Mouse (Mus musculus) midbrain, embryonic 10.5 days (tissue): ENCODE results near the gene Iqch. TPM values are rescaled to one million over a fixed set of nuclear protein-coding genes. Genes with fewer than 3 reads are reported as not detected.
A peak's percentile ranks its signal among the peaks of the same experiment; 100 is the strongest.

Source experiments
- DNase-seq: peaks from one replicate; pipeline ENCODE4 v3.0.0-alpha.2; 2017; ENCODE audit warnings: low spot score
- H3K27ac ChIP-seq: fragments of 300-500 bp; sonication (generic); replicated peaks from 2 replicates; pipeline ENCODE4 v1.5.1; 2016; ENCODE audit warnings: mild to moderate bottlenecking
- H3K27me3 ChIP-seq: fragments of 300-500 bp; sonication (generic); 2 replicates; pipeline ENCODE4 v1.6.1; 2016; ENCODE audit warnings: low read depth, mild to moderate bottlenecking; ENCODE audit not compliant: poor library complexity, severe bottlenecking
- H3K36me3 ChIP-seq: fragments of 300-500 bp; sonication (generic); 2 replicates; pipeline ENCODE4 v1.6.1; 2016; ENCODE audit warnings: mild to moderate bottlenecking, moderate library complexity
- H3K4me1 ChIP-seq: fragments of 300-500 bp; sonication (generic); 2 replicates; pipeline ENCODE4 v1.6.1; 2016
- H3K4me3 ChIP-seq: fragments of 300-500 bp; sonication (generic); 2 replicates; pipeline ENCODE4 v1.5.1; 2016; ENCODE audit warnings: mild to moderate bottlenecking, moderate library complexity
- H3K9me3 ChIP-seq: fragments of 300-500 bp; sonication (generic); replicated peaks from 2 replicates; pipeline ENCODE4 v1.6.1; 2016; ENCODE audit warnings: mild to moderate bottlenecking
- WGBS: fragments of 180-500 bp; shearing (Covaris S2); methylation state at CpG from one replicate; pipeline ENCODE4 v1.1.7; 2016; 5-methylcytosine and 5-hydroxymethylcytosine counted together
- polyA plus RNA-seq: library from polyadenylated mRNA; unstranded; fragments of >200 nt; fragmentation: Nextera tagmentation; extraction: Ambion mirVana; gene quantifications from 2 replicates; pipeline ENCODE4 v1.2.1, GENCODE M21; 2016

Gene Iqch
- polyA plus RNA-seq, 1 experiment from 2014 or later: 0.10 TPM

DNA sequence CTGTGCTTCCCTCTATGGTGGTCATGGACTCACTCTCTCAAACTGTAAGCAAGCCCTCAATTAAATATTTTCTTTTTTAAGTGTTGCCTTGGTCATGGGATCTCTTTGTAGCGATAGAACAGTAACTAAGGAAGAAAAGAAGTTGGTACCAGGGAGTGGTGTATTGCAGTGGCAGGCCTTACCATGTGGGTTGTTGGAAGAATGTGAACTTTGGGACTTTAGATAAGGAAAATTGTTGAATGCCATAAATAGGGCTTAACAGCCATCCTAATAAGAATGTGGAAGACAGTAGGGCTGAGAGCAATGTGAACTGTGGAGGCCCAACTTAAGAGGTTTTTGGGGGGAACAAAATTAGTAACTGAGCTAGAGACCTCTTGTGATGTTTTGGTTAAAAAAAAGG is 171.6 kb downstream of the Iqch start:
- no peak overlapping the region for H3K27ac ChIP-seq
- H3K4me3 ChIP-seq: no peak overlapping the region
- no peaks in the 10 kb centered on the region for H3K27me3 ChIP-seq
- 80% methylated on average over 1 of the region's 1 CpGs for WGBS
- DNase-seq: no peak
- H3K9me3 ChIP-seq: no peaks in the 10 kb centered on the region
- H3K36me3 ChIP-seq: no peaks in the 10 kb centered on the region
- no peaks in the 10 kb centered on the region for H3K4me1 ChIP-seq

DNA sequence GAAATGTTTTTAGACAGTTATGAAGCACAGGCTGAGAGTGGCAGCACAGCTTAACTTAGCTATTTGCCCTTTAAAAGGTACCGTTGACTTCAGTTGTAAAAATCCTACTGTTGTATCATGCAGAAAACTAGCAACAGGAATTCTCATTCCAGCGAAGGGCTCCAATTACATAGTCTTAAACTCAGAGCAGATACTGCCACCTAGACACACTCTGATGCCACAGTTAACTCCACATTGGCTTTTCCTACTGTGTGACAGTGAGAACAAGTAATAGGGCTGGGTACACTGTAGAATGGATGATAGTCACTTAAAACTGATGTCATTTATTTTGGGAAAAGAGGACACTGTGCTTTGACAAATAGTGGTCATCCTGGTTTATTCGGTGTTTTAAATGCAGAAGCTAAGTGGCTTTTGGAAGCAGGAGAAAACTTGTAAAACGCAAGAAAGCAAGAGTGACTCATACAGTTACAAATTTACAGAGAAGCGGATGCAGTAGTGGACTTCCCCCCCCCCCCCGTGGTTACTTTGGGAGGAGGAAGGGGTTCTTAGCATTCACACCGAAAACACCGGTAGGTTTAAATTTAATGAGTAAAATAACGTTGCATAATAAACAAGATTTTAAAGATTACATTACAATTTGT is 181.1 kb downstream of the Iqch start:
- no peaks in the 10 kb centered on the region for H3K9me3 ChIP-seq
- peaks cover 12% of the 10 kb centered on the region for H3K4me1 ChIP-seq
- H3K36me3 ChIP-seq: no peaks in the 10 kb centered on the region
- DNase-seq: no peak
- H3K4me3 ChIP-seq: no peak overlapping the region
- 72% methylated on average over 9 of the region's 9 CpGs for WGBS
- no peak overlapping the region for H3K27ac ChIP-seq
- H3K27me3 ChIP-seq: no peaks in the 10 kb centered on the region

DNA sequence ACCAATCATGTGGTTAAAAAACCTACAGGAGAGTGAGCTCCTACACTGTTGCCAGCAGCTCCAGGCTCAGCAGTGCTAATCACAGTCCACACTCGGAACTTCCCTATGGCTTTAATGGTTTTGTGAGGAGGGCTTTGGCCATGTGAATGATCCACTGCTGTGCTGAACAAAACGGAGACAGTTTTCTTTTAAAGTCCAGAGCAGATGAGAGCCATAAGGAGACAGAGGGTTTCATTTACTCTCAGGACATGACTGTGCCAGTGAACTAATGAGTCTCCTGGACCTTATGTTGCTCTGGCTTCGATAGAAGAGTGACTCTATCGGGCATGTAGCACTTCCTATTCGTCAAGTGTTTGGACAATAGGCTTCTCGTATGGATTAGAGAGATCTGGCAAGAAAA is 181.9 kb downstream of the Iqch start:
- Histone ChIP-seq H3K4me3 (no peak overlapping the region), H3K4me1 (peaks cover 12% of the 10 kb centered on the region), H3K27ac (no peak overlapping the region), H3K27me3 (no peaks in the 10 kb centered on the region), H3K9me3 (no peaks in the 10 kb centered on the region), H3K36me3 (no peaks in the 10 kb centered on the region)
- WGBS: 25% methylated on average over 6 of the region's 6 CpGs
- no peak for DNase-seq

DNA sequence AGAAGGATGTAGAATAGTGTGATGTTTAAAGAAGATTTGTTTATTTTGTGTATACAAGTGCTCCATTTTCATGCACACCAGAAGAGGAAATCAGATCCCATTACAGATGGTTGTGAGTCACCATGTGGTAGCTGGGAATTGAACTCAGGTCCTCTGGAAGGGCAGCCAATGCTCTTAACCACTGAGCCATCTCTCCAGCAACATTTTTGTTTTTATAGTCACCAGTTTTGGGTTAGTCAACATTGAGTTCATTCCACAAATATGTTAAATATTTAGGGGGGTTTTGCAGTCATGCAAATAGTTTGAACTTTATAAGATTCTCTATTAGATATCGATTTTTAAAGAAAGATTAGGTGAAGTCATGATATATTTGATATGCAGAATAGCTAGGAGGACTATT is 202.1 kb downstream of the Iqch start:
- Histone ChIP-seq H3K27ac (no peak overlapping the region), H3K4me1 (peaks cover 36% of the 10 kb centered on the region), H3K9me3 (no peaks in the 10 kb centered on the region), H3K4me3 (no peak overlapping the region), H3K27me3 (no peaks in the 10 kb centered on the region), H3K36me3 (no peaks in the 10 kb centered on the region)
- 86% methylated on average over 1 of the region's 1 CpGs for WGBS
- DNase-seq: no peak

DNA sequence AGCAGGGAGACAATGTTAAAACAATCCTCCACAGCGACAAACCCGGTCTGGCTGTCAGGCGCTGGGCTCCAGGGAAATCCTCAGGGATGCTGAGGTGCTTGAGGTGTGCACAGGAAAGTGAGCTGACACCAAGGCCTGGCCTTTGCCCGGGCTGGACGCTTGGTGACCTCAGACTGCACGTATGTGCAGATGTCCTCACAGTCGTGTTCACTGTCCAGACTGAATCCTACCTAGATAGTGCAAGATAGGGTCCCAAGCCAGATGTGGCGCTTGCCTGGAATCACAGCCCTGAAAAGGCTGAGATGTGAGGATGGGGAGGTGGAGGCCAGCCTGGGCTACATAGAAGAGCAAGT is 202.9 kb downstream of the Iqch start:
- Histone ChIP-seq H3K9me3 (no peaks in the 10 kb centered on the region), H3K4me3 (peak overlapping the region; percentile 84), H3K27me3 (no peaks in the 10 kb centered on the region), H3K4me1 (peaks cover 36% of the 10 kb centered on the region), H3K27ac (peak overlapping the region; percentile 95), H3K36me3 (no peaks in the 10 kb centered on the region)
- DNase-seq: no peak
- 3% methylated on average over 8 of the region's 8 CpGs for WGBS

DNA sequence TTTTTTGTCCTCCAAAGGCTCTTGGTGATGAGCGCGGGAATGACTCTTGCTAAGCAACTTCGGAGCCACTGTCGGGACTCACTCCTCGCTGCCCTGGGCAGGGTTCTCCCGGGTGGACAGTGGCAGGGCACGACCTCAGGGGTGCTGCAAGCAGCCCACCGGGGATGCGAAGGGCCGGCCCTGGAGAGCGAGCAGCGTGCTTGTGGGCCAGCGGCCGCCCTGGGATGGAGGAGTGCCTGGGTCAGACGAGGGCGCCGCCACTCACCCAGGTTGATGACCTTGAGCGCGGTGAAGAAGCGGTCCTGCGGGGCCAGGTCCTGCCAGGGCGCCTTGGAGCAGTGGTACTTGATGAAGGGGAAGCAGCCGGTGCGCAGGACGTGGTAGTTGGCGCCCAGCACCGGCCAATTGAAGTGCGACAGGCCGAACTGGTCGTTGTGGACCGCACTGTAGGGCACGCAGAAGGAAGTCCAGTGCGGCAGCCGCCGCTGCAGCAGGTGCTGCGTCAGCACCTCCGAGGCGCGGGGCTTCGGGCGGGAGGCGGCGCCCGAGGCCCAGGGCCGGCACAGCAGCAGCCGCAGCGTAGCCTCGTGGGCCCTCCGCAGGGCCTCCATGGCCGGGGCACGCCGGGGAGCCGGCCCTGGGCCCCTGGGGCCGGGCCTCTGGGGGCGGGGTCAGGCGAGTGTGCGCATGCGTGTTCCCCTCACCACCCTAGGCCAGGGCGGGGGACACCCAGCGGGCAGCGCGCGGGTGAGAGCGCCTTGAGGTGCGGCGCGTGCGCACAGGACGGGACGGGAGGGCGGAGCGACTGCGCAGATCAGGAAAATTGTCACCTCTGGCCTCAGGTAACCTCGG is 203.5 kb downstream of the Iqch start, which contains the start of gene 2300009A05Rik:
Gene 2300009A05Rik, minus strand, starts transcription at position 636 of the 852 bp plus-strand sequence.
- Histone ChIP-seq H3K36me3 (no peaks in the 10 kb centered on the region), H3K27ac (peak within 1 kb of the TSS; percentile 95), H3K4me1 (peaks cover 36% of the 10 kb centered on the region), H3K27me3 (no peaks in the 10 kb centered on the region), H3K4me3 (peak within 1 kb of the TSS; percentile 84), H3K9me3 (no peaks in the 10 kb centered on the region)
- DNase-seq: peak; percentile 93
- under 1% methylated on average over 74 of the region's 74 CpGs for WGBS

DNA sequence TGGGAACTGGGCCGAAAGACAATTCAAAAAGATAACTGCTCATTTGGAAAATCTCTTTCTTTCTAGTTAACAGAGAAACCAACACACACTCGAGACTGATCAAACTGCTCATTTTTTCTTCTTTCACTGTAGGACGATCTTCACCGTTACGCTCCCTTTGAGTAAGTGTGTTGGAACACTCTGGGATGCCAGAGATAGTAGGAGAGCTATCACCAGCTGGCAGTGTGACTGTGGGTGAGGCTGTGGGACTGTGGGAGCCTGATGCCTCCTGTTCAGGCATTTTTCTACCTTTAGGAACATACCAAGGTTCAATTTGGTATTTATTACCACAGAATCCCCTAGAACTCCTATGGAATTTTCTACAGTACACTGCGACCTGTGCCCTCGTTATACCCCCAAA is 206.7 kb downstream of the Iqch start:
- WGBS: 89% methylated on average over 7 of the region's 7 CpGs
- Histone ChIP-seq H3K27ac (no peak overlapping the region), H3K9me3 (no peaks in the 10 kb centered on the region), H3K36me3 (no peaks in the 10 kb centered on the region), H3K4me3 (no peak overlapping the region), H3K4me1 (peaks cover 36% of the 10 kb centered on the region), H3K27me3 (no peaks in the 10 kb centered on the region)
- DNase-seq: no peak

DNA sequence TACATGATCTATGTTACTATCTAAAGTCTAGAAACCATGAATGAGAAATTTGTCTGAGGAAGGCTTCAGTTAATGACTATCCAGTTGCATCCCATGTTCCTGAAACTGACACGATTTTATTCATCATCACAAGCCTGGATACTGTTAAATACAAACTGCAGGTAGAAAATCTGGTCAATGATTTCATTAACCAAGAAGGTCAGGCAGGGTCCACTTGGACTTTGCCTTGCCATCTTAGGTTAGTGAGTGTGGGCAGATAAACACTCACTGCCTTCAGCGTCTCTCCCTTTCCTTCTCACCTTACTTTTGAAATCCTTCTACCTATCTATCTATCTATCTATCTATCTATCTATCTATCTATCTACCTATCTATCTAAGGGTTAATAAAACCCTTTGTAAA is 211.0 kb downstream of the Iqch start:
- peaks cover 5% of the 10 kb centered on the region; the same call in 1 of the 2 replicates for H3K4me1 ChIP-seq
- no peaks in the 10 kb centered on the region for H3K36me3 ChIP-seq
- H3K9me3 ChIP-seq: no peaks in the 10 kb centered on the region
- H3K27me3 ChIP-seq: no peaks in the 10 kb centered on the region
- H3K4me3 ChIP-seq: no peak overlapping the region
- 75% methylated on average over 2 of the region's 2 CpGs for WGBS
- H3K27ac ChIP-seq: no peak overlapping the region
- no peak for DNase-seq

DNA sequence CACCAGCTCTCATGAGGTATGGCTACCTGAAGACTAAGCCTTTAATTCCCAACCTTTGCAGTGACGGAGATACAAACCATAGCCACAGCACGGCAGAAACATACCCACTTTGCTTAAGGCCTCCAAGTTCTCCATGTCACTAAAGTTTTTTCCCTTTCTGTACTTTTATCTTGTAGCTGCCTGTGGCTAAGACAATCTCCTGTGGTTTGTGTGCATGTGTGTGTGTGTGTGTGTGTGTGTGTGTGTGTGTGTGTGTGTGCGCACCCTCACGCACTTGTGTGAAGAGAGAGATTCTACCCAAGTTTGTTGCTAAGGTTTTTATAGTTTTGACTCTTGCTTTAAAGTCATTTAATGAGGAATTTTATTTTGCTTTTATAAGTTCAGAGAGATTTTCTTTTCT is 219.5 kb downstream of the Iqch start:
- Histone ChIP-seq H3K36me3 (no peaks in the 10 kb centered on the region), H3K9me3 (no peaks in the 10 kb centered on the region), H3K4me3 (no peak overlapping the region), H3K27ac (no peak overlapping the region), H3K4me1 (peaks cover 6% of the 10 kb centered on the region), H3K27me3 (no peaks in the 10 kb centered on the region)
- 90% methylated on average over 4 of the region's 4 CpGs for WGBS
- DNase-seq: no peak

DNA sequence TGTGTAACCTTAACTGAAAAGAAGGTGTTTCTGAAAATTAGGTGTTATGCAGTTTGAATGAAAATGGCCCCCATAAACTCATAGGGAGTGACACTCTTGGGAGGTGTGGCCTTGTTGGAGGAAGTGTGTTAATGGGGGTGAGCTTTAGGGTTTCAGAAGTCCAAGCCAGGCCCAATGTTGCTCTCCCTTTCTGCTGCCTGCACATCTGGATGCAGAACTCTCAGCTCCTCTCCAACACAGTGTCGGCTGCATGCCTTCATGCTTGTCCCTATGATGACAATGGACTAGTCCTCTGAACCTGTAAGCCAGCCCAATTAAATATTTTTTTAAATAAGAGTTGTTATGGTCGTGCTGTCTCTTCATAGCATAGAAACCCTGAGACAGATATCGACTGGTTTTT is 222.0 kb downstream of the Iqch start:
- no peaks in the 10 kb centered on the region for H3K9me3 ChIP-seq
- 80% methylated on average over 3 of the region's 3 CpGs for WGBS
- DNase-seq: no peak
- H3K4me1 ChIP-seq: peaks cover 25% of the 10 kb centered on the region
- H3K27ac ChIP-seq: no peak overlapping the region
- no peak overlapping the region for H3K4me3 ChIP-seq
- H3K27me3 ChIP-seq: no peaks in the 10 kb centered on the region
- no peaks in the 10 kb centered on the region for H3K36me3 ChIP-seq

DNA sequence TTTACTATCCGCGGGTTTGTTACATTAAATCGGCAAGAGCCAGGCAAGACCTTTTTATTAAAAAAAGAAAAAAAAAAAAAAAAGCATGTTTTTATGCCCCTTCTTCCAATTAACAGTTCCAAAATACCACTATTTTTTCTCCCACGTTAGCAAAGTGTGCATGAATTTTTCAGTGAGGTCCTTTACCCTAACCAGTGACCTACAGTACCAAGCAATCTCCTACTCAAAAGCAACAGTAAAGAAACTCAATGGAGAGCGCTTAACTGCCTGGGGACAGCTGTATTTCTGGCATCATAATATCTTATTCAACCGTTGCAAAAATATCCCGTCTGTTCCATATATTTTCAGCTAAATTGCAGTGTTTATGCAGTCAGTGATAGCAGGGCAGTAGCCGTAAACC is 224.1 kb downstream of the Iqch start:
- no peak for DNase-seq
- Histone ChIP-seq H3K27ac (peak overlapping the region; percentile 96), H3K4me1 (peaks cover 32% of the 10 kb centered on the region), H3K36me3 (peaks cover 16% of the 10 kb centered on the region), H3K27me3 (no peaks in the 10 kb centered on the region), H3K4me3 (peak overlapping the region; percentile 79), H3K9me3 (no peaks in the 10 kb centered on the region)
- 22% methylated on average over 8 of the region's 8 CpGs for WGBS

DNA sequence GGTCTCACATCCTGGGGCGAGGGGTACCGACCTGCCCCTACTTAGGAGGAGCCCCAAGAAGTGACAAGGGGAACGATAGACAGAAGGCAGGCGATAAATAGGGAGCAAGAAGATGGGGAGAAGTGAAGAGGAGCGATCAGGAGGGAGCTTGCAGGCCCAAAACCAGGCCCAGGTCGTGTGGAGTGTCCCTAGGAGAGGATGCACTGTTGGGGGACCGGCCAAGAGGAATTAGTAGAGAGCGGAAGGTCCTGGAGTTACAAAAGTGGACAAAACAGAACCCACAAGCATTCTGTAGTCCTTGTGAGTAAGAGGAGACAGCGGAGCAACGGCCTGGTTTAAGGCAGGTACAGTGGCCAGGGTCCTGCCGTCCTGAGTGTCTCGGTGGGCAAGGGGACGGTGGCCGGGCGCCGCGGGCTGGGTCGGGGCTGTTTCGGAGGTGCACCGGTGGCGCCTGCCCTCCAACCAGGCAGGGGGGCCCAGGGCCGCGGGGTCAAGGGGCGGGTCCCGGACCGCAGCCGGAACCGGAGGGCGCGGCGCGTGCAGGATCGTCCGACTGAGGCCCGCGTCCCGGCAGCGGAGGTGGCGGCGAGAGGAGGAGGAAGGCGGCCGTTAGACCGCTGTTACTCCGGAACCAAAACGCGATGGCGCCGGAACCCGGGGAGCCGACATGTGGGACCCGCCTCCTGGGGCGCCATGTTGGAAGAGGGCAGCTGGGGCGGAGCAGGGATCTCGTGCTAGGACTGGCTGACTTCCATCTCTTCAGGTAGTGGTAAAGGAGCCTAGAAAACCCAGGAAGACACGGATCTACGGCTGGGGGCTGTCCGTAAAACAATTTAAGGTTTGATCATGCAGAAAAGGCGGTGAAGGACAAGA is 224.8 kb downstream of the Iqch start, which contains the start of gene Map2k5:
Gene Map2k5, minus strand, starts transcription at position 633 of the 873 bp plus-strand sequence.
- 1% methylated on average over 57 of the region's 58 CpGs for WGBS
- Histone ChIP-seq H3K36me3 (peaks cover 18% of the 10 kb centered on the region), H3K4me1 (peaks cover 32% of the 10 kb centered on the region), H3K27me3 (no peaks in the 10 kb centered on the region), H3K9me3 (no peaks in the 10 kb centered on the region), H3K4me3 (peak within 1 kb of the TSS; percentile 79), H3K27ac (peak within 1 kb of the TSS; percentile 96)
- DNase-seq: peak; percentile 89
